Mouse (Mus musculus): ENCODE data around the gene Mlh3. TPM values are rescaled to one million over a fixed set of nuclear protein-coding genes. Genes with fewer than 3 reads are reported as not detected.

Gene Mlh3
- total RNA-seq, 2 experiments from 2014 or later, result 7.9 to 9.5 TPM

DNA sequence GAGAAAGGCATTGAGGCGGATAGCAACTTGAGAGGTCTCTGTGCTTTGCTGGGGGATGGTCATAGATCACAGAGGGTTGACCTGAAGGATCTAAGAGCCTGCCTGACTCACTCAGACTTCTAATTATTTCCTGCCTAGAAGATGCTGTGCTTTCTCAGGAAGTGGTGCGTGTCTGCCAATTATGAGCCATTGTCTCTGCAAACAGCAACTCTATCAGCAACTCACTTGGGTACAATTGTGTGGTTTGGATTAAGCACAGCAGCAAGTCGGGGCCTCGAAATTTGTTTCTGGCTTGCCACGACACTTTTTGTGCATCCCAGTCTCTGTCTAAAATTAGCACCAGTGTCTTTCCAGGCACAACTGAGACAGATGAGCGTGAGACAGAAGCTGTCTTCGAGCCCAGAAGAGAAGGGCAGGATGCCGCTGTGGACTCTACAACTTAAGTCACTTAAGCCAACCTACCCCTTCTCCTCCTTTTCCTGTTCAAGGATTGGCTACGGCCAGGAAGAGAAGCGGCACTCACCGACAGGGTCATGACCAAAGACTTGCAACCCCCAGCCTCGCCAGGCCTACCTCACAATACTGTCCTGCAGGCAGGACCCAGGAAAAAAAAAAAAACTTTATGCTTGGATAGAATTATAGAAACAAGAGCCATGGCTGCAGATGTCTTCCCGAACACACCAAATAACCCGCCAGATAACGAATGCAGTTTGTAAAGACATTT is 42.4 kb downstream of the Mlh3 start:
- DNase-seq, result peak; percentile 20 to 29

DNA sequence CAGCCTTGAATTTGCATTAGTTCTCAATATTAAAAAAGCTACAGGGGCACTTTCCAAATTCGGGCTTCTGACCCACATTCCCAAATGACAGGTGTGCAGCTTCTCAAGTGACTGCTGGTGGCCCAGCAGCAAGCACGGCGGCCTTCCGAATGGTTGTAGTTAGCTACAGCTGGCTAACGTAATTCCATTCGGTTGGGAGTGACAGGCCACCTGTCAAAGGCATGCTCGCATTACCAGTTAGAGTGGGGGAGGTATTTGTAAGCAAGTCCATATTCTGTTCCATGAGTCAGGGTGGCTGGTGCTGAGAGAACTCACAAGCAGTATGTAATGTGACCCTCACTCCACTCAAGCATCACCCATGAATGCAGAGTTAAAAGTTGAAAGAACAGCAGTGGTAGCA is 43.2 kb downstream of the Mlh3 start:
- no peak for DNase-seq

DNA sequence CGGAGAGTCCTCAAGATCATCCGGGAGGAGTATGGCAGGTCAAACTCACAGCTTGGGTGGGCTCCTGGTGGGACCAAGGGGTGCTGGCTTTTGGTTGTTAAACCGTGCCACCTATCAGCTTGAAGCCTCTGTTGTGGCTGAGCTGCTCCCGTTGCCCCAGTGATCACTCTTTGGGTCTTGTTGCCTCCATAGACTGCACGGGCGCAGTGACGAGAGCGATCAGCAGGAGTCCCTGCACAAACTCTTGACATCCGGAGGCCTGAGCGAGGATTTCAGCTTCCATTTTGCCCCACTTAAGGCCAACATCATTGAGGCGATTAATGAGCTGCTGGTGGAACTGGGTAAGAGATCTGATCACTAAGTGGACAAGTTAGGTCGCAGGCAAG is 50.5 kb downstream of the Mlh3 start:
- peak in 1 of 2 experiments; percentile 26 for DNase-seq

DNA sequence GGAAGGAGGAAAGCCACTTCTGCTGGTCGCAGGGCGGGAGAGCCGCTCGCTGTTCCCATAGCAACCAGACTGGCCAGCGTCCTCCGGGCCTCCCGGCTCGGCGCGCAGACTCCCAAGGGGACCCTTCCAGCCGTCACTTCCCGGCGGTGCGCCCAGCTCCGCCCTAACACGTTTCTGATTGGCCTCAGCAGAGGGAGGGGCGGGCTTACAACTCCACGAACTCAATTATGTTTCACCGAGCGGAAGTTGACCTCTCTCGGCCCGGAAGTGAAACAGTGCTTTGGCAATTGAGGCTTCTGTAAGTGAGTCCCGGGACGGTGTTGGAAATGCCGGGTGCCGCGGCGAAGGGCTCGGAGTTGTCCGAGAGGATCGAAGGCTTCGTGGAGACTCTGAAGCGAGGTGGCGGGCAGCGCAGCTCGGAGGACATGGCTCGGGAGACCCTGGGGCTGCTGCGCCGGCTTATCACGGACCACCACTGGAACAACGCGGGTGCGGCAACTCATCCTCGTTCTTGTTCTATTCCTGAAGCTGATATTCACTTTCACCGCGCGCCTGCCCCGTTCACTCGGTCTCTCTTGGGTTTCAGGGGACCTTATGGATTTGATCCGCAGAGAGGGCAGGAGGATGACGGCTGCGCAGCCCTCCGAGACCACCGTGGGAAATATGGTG is 51.0 kb downstream of the Mlh3 start, which contains the start of gene Eif2b2:
Eif2b2 (plus strand) TSS at position 246 of the 669 bp plus-strand sequence.
- peak; percentile 100 for DNase-seq

DNA sequence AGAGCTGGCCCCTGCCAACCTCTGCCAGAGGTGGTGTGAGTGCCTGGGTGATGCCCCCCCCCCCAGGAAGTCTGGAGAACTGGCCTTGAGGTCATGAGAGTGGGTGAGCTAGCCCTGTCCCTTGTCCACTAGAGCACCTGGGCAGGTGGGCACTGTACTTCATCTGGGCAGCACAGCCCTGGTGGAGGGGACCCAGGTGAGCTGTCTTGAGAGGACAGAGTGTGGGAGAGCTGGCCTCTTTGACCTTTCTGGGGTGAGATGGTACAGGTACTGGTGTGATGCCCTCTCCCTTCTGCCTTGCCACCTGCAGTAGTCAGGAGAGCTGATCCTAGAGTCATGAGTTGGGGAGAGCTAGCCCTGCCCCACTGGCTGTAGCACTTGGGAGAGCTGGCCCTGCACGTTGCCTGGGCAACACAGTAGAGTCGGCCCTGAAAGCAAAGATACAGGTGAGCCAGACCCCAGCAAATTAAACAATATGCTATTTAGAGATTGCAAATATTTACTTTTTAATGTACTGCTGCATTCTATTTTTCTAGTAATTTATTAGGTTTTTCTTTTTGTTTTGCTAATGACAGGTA is 52.6 kb downstream of the Mlh3 start:
- no peak for DNase-seq

DNA sequence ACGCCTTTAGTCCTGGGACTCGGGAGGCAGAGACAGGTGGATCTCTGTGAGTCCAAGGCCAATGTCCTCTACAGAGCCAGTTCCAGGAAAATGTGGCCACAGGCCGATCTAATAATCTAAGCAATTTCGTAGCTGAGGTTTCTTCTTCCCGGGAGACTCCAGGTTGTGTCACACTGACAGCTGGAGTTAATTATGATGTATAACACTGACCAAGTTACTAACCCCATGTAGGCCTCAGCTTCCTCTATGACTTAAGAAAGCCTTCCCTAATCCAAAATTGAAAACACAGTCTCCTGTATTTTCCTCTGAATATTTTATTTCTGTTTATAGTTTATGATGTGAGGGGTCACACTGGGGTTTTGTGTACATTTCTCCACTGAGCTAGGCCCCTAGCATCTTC is 55.4 kb downstream of the Mlh3 start:
- no peak for DNase-seq

DNA sequence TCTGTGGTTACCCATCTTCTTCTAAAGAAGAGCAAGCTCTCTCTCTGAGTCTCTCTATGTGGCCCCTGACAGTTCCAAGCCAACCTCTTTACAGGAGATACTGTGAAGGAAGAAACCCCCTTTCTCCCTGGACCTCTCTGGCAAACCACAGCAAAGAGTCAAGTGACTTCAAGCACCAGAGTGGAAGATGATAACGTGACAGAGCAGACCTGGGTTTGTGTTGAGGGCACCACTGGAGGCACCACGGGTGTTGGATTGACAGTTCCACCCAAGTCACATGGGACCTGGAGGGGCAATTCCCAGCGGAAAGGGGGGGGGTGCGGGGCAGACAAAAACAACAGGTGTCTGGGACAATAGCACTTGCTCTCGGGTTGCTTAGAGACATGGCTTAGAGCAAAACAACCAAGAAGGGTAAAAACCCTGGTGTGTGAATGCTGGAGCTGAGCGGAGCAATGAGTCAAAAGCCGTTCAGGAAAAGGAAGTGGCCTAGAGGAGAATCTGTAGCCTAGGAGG is 61.7 kb downstream of the Mlh3 start:
- DNase-seq, result no peak

DNA sequence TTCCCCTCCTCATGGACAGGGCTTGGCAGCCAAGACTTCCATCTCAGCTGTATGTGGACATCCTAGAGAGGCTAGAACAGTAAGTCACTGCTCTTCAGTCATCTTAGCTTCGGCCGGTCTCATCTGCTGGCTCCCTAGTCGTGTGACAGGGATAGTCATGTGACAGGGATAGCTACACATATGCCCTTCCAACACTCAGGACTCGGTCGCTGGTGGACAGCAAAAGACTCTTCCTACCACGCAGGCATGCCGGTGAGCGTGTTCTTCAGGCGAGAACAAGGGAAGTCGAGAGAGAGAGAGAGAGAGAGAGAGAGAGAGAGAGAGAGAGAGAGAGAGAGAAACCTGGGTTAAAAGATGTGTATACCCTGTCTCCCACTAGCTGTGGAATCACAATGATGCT is 65.0 kb downstream of the Mlh3 start:
- no peak for DNase-seq

DNA sequence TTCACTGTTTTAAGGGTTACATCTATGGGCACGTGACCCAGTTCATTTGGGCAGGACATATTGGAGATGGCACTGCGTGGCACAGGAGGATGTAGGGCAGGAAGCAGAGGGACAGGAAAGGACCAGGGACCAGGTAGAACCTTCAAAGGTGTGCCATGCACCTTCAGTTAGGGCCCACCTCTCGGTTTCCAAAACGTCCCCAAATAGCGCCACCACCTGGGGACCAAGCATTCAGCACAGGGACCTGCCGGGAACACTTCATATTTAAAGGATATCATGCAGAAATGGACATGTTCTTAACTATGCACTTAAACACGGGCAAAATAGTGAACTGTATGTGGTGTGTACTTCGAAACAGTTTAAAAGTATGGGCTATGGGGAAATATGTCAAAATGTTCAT is 66.3 kb downstream of the Mlh3 start:
- no peak for DNase-seq

DNA sequence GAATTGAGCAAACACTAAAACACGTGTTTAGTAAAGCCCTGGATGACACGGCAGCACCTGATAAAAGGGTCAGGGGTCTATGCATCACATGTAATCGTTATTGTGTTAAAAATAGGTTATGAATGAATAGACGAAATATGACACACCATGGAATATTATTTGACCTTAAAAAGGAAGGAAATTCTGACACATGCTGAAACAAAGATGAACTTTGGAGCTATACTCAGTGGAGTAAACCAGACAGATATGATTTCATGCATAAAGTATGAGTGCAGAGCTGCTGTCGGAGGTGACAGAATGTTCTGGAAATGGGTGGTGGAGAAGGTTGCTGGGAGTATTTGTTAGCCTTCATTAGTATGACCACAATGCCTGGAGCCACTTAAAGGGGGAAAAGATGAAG is 66.7 kb downstream of the Mlh3 start:
- DNase-seq, result no peak

DNA sequence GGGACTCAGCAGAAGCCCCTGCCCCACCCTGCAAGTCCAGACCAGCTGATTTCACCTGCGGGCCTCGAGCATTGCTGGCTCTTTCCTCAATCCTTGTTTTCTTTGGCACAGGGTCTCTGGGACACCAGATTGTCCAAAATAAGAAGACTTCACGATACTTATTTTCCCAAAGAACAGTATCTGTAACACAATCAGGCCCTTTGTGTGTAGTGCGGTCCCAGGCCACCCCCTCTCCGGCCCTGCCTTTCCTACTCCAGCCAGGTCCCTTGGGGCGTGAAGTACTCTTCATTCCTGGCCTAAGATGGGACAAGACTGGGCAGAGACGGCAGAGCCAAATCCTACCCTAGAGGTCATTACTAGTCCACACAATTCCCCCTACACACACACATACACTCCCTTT is 68.2 kb downstream of the Mlh3 start:
- DNase-seq, result peak in 1 of 2 experiments; percentile 25

DNA sequence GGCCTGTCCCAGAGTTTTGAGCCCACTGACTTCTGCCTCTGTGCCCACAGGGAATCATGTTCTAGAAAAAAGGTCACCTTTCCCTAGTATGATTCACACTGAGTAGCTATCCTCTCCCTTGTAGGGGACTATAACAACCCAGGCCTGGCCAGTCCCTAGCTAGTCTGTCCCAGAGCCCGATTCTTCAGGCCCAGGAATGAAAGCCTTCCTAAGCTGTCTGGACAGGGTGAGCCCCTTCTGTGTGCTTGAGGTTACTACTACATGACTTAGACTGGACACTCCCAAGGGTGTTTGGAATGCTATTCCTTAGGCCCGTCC is 68.6 kb downstream of the Mlh3 start:
- DNase-seq, result no peak

DNA sequence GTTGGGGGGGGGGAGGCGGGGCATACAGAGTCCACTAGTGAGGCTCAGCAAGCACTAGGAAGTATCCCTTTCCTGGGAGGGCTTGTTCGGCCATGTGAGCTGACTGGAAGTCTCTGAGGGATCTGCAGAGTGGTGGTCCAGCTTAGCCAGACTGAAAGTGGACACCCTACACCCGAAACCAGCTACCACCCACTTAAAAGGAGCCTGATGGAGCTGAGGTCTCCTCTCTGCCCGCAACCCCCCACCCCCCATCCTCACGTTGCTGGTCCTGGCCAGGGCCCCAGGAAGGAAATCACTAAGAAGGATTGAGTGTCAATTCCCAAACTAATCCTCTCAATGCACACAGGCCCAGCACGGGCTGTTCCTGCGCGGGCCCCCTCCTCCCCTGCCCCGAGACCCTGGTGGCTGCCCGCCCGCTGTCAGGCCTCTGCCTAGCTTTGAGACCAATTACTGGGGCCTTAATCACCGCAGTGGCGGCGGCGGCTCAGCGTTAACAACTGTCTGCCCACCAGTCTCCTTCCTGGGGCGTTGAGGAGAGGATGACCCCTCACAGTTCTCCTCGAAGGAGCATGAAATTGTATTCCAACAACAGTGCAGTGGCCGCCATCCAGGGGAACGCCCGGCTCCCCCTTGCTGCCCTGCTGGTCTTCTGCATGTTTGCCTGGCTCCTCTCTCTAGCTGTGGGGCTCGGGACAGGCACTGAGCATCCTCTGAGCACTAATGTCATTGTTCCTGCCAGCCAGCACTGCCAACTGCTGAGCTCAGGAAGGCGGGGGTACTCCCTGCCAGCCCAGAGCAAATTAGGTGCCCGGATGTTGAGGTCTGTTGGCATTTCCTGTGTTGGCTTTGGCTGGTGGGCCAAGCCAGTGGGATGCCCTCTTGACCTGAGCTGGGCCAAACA is 69.2 kb downstream of the Mlh3 start:
- no peak for DNase-seq

DNA sequence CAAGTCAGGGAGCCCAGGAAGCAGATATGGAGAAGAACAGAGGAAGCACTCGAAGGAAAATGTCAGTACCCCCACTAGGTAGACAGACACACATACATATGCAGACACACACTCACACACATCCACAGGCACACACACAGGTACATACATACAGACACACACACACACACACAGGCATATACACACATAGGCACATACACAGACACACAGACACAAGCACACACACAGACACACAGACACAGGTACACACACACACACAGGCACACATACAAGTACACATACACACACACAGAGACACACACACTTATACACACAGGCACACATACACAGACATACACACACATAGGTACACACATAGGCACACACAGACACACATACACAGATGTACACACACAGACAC is 70.4 kb downstream of the Mlh3 start:
- no peak for DNase-seq

DNA sequence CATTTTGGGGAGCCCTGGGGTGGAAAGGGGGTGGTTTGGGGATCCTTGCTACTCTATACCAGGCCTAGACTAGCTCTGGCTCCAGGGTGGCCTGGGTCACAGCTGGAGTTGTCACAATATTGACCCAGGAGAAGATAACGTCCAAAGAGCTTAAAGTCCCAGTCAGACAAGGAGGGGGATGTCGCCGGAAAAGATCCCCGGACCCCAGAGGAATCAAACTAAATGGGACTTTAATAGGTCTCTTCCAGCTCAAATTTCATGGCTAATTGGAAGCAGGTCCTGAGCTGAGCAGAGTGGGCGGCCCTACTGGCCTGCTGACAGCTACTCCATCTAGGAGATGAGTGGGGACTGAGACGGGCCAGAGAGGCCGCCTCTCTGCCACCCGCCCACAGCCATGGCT is 72.5 kb downstream of the Mlh3 start:
- no peak for DNase-seq

DNA sequence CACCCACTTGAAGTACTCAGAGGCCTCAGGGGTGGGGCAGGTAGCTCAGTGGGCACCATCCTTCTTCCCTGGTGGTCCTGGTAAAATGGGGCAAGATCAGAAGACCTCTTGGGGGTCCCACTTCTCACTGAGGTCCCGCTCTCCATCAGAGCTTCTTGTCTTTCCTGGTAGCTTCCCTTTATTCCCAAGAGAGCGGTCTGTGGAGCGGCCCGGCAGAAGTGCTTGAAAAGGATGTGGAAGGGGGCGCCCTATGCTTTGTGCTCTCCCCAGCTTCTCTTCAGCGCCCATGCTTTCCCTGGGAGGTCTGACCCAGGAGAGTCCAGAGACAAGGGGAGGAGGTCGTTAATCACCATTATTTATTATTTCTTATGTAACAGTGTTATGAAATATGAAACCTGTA is 73.0 kb downstream of the Mlh3 start:
- no peak for DNase-seq

DNA sequence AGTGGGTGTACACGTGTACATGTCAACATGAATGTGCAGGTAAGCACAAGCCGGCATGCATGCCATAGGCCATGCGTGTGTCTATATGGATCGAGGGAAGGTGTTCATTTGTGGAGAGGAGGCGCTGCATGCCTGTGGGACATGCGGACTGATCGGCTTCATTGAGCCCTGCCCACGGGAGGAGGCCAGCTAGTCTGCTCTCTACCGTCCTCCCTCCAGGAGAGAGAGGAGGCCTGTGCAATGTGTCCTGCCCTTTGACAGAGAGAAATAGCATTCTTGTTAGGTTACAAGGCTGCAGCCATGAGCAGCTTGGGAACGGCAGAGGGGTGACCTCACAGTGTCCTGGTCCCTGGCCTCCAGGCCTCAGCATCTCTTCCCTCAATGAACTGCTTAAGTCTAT is 74.2 kb downstream of the Mlh3 start:
- DNase-seq, result no peak

DNA sequence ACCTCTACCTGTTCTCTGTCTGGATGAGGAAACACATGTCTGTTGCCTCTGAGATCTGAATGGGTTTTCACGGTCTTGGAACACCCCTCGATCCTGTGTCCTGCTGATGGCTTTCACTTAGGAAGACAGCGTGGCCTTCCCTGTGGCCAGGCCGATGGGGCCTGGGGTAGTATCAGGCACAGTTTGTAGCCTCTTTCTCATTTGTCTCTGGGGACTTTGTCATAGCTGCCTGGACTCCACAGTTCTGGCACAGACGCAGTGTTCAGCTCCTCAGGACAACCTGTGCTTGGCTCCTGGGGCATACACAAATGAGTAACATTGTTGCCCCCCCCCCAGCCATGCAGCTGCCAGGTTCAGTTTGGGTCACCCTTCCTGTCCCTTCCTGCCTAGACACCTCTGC is 75.3 kb downstream of the Mlh3 start:
- peak; percentile 63 to 74 for DNase-seq

DNA sequence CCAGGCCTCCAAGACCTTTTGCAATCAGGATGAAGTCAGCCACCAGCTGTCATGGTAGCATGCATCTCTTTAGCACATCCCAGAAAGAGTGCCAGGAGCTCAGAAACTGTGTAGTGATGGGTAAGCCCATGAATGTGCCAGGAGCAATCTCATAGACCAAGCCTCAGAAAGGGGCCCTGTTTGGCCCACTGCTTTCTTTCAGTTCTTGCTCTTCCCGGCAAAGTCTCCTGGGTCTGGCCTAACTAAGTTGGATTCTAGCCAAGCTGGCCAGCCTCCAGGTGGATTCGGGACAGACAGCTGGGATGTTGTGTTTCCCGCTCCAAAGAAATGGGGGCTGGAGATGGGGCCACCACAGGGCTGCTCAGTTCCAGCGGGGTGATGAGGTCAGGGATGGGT is 75.8 kb downstream of the Mlh3 start:
- peak; percentile 93 to 95 for DNase-seq

DNA sequence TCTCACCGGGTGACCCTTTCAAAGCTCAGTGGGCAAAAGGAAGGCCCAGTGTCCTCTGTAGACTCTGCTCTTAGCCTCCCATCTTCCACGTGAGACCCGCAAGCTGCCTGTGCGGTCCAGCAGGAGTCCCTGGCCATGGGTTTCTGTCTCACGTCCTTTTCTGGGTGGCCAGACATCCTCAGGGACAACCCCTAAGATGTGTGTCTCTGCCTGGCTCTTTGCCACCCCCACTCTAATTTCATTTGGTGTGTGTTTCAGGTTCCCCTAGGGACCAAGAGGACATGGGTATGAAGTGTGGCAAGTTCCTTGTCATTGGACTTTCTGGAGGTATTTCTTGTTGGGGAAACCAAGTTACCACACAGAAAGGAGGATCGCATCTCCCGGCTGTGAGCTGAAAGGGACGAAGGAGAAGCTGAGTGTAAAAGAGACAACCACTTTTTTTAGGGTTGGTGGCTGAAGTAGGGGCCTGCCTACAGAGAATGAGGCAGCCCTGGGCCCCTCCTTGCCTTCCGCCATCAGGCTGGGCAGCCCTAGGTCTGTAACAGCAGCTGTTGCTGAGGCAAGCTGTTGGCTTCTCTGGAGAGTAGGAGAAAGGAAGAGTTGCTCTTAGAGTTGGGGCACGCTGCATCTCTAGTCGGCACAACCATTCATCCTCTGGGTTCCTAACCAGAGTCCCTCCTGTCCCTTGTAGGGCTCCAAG is 76.3 kb downstream of the Mlh3 start:
- DNase-seq, result peak in 1 of 2 experiments; percentile 34

DNA sequence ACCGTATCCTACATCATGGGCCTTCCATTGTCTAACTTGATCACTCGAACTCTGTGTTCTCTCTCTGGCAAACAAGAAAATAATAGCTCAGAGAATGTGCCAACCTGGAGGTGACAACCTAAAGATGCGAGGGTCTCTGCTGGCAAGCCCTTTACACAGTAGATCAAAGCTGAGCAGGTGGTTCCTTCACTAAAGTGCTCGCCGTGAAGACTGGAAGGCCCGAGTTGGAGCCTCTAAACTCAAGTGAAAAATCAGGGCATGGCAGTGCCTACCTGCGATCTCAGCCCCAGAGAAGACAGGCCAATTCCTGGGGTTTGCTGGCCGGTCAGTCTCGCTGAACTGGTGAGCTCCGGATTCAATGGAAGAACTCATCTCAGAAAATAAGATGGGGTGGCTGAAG is 77.3 kb downstream of the Mlh3 start:
- DNase-seq, result no peak
